Mouse (Mus musculus) kidney, postnatal 25 days (tissue): Measurements from ENCODE around the gene Crtam.
A peak's percentile ranks its signal among the peaks of the same experiment; 100 is the strongest.

Experiments used
- DNase-seq, 2 experiments: peaks; one replicate each; pipeline ENCODE4 v3.0.0; 2021; ENCODE audit warnings: mixed read lengths in 2 of 2

The Crtam gene

DNA sequence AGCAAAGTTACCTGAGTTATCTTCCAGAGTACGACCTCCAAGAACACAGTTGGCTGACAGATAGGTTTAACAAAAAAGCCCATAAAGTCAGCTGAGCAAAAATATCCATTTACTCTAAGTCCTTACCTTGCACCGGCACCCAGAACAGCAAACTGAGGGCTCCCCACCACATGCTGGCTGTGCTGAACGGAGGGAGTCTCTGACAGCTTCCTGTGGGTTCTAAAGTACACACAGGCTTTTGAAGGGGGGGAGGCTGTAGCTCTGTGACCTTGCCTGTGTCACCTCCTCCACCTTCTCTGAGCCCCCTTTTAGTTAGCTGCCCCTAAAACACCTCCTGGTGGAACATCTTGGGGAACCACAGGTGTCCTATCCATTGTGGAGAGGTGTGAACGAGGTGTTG lies at the start of gene Crtam:
TSS of gene Crtam (minus strand) at position 214 of the 400 bp plus-strand sequence.
- DNase-seq, result no peak

DNA sequence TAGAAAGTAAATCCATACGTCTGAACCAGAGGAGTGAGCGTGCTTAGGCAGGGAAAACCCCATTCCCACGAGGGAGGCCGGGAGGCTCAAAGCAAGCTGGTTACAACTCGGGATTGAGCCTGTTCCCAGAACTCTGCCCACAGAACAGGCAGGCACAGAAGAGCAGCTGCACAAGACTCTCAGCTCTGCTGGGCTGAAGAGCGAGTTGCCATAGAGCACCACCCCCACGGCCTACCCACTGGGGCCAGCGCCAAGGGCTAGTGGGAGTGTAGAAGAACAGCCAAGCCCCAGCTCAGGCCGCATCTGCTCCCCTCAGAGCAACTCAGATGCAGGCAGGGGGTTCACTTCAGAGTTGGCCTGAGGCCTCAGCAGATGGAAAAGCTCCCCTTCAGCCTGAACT lies 49.7 kb upstream of the Crtam start:
- DNase-seq, result no peak

DNA sequence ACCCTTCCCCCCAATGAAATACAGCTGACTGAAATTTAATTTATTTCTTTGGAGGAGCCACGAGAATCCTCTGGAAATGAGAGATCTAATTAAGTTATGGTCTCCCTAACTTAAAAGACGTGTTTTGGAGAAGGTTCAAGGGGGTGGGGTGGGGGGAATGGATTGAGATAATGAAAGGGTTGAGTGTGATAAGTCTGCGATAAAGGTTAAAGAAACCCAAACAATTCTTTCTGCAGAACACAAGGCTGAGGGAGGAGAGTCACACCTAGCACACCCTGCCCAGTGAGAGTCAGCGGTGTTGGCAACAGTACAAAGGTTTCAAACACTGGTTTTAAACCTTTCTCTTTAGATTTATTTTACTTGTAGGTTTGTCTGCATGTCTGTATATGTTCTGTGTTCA lies 49.0 kb upstream of the Crtam start:
- DNase-seq, result no peak

DNA sequence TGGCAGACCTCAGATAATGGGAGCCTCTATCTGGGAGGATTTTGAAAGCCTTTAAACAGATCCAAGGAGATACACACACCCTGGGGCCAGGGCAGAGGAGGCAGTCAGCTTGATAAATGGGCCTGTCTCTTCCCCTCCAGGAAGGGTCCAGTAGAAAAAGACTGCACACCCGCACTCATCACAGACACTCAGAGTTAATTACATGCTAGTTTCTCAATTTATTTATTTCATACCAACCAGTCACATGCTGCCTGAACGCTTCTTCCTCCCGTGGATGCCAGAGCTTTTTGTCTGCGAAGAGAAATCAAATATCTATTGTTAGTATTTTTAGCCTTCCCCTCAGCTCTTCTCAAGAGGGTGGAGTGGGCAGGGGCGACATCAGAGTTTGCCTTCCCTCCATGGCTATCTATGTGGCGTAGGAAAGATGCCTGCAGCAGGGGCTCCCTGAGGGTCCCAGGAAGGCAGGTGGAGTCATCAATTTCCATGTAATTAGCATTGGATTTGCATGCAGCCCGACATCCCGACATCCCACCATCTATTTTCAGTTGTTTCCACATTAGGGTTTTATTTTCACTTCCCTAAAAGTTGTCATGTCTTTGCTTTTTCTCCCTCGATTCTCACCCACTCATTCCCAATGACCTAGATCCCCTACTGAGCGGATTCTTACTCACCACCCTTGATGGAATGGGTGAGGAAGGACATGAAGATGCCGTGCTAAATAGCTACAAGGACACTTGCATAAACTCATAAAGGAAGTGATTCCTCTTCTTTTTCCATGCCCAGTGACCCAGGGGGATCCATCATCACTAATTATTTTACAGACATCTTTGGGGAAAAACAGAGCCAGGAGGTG lies 46.9 kb upstream of the Crtam start:
- DNase-seq, result no peak

DNA sequence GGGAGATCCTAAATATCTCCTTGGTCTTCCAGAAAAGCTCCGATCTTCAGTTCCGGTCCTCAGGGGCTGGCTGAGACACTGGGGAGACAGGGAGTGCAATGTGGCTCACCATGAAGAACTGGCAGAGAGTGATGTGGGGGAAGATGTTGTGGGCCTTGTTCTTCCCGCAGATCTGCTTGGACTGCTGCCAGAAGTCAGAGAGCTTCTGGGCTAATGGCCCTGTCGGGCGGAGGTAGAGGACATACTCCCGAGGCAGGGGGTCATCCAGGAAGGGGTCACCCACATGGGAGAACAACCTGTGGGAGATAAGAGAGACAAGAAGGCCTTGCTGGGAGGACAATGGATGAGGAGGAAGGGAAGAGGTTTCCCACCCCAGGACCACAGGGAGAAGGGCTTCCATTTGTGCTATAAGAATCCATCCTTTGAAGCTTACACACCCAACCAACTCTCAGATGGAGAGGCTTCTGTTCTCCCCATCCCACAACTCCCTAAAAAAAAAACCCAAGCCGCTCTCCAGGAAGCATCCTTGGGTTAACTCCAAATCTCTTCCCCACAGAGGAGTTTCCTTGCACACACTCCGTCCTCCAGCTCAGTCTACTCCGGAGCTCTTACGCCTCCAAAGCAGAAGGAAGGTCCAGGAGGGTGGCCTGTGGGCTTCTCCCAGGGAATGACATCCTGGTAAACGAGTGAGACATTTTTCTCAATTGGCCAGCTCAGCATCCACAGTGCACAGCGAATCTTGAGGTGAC lies 46.1 kb upstream of the Crtam start:
- no peak for DNase-seq

DNA sequence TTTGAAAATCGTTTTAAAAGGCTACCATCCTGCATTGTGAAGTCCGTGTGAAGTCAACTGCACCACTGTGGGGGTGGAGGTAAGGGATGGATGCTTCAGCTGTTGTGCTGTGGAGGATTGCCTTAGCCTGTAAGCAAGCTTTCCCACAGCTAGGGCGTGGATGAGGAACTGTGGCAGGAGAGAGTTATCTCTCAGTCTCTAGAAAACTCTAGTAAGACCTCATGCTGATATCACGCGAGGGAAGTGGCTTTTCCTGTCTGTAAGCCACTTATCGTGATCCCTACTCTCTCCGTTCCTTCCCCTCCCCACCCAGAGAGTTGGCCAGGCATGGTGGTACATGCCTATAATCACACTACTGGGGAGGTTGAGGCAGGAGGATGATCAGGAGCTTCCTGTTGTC lies 44.9 kb upstream of the Crtam start:
- no peak for DNase-seq

DNA sequence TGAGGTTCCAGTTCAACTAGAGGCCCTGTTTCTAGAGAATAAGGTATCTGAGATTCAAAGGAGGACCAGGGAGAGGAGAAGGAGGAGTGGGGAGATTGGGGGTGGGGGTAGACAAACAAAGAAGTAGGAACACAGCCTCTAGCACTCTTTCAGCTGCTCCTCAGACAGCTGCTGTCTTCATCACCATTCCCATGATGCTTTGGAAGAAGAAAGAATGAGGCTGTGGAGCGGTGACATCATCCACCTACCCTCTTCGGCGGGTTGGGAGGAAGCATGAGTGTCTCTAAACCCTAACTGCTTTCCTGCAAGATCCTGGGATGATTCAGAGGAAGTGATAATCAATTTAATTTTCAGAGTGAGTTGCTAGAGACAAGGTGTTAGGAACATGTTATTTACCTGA lies 44.4 kb upstream of the Crtam start:
- DNase-seq, result no peak

DNA sequence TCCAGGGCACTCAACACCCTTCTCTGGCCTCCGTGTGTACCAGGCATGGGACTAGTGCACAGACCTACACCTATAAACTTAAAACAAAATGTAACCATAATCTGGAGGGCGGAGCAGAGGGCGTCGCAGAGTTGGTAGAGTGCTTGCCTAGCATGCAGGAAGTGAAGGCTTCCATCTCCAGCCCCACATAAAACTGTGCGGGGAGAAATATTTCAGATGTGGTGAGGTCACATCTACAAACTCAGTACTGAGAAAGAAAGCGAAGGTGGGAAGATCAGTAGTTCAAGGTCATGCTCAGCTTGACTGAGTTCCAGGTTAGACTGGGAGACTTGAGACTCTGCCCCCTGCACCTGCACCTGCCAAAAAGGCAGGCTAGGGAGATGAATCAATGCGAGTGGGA lies 43.8 kb upstream of the Crtam start:
- DNase-seq, result no peak

DNA sequence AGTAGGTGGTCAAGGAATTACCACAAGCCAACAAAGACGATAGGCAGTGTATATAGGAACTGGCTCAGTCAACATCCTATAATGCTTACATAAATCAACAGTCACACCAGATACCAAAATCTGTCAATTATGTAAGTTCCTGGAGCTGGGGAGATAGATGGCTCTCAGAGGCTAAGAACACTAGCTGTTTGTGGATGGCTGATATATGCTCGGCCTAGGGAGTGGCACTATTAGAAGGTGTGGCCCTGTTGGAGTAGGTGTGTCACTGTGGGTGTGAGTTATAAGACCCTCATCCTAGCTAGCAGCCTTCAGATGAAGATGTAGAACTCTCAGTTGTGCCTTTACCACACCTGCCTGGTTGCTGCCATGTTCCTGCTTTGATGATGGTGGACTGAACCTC lies 43.2 kb upstream of the Crtam start:
- no peak for DNase-seq

DNA sequence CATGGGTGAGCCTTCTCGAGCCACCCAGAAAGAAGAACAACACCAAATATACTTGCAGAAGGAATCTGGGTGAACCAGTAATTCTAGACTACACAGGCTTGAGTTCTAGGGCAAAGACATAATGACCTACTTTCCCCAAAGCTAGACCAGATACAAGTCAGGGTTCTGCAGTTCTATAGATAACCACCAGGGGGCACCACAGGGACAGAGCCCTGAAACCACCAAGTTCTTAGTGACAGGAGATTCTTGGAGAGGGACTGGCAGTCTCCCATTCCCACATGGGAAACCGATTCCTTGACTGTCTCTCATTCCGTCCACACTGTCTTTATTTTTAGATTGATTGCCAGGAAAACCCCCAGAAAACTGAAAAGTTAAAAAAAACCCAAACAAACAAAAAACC lies 40.2 kb upstream of the Crtam start:
- peak; percentile 78 to 94 for DNase-seq

DNA sequence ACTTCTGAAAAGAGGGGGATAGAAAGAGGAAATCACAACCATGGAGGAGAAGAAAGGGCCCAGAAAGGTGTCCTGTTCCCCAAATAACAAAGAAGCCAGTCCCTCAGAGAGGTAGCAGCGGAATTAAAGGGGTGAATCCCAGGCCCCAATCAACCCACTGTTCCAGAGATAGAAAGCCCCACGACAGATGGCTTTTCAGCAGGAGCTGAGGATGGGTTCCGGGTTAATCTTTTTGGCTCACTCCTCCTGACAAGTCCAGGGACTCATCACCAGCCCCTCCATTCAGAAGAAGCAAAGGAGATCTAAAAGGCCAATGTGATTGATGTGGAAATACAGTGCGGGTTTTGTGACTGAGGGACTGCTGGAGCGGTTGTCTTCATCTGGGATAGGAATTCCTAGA lies 39.2 kb upstream of the Crtam start:
- no peak for DNase-seq

DNA sequence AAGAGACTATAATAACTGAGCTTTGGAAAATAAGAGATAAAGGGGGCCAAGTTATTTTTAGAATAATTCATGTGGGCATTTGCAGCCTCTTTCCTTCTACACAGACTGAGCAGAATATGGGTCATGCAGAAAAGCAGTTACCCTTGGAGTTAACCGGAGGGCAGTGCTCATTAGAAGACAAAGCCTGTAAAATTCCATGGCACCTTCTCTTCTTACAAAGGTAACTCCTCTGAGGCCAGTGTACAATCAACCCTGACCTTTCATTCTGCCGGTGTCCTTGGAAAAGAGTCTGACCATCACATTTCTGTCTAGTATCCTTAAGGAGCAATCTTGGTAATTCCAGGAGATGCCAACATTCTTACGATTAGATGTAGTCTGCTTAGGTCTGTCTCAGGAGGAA lies 37.0 kb upstream of the Crtam start:
- no peak for DNase-seq

DNA sequence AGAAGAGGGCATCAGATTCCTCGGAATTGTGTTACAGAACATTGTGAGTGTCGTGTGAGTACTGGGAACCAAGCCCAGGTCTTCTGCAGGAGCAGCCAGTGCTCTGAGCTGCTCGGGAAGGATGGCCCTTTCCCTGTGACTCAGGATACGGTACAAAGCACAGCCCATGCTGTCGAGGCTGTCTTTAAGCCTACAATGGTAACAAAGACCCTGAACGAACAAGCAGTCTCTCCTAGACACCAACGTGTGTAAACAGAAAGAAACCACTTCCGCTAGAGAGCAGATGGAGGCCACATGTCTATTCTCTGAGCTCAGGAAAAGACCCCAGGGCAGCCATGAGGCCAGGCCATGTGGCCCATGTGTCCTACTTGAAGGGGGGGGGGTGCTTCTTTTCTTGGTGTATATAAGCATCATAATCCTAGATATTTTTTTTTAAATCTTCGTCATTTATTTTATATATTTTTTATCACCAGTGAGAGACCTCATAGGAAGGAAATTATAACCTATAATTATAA lies 33.8 kb upstream of the Crtam start:
- DNase-seq, result no peak

DNA sequence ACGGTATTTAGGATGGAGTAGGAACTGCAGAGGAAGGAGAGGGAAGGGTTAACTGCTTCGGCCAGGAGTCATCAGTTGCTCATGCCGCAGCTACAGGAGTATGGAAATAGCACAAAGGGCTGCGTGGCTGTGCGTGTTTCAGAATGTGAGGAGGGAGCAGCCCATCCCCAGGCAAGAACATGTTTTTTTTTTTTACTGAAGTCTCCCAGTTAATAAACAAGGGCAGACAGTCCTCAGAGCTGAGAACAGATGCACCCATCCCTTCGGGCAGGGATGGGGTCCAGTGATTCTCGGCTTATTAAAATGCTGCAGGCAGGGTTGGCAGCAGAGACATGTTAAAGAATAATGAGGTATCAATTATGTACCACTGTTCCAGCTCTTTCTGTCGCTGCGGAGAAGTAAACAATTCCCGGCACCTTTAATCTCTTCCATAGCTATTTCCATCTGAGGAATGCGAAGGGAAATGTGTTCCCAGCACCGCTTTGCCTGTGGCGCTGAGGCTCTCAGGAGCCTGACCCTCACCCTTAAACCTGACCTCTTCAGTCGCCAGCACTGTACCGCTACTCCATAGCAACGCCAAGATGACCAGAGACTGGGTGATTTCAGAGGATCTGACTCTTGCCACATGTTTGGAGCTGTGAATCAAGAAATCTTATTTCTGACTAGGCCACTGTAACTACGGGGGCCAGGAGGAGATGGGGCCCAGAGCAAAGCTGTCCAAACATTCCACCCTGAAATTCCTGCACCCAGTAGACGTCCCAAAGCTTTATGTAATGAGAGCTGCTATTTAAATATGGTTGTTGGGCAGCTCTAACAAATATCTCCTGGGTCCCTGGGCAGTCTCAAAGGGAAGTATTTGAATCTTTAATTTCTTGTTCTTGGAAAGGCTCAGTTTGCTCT lies 27.4 kb upstream of the Crtam start:
- DNase-seq, result no peak

DNA sequence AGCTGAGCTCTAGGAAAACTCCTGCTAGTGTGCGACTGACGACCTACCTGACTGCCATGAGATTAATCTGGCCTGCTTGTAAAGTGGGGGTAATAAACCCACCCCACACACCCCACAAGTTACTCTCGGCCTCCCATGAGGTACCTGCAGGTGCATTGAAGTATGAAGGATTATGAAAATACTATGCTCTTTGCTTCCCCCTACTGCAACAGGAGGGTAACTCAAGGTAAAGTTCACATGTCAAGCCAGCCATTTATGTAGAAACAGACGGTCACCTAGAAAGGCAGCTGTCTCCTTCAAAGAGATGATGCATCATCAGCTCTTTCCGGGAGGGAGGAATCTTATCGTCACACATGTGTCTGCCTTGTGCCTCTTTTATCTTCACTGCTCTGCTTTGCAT lies 25.4 kb upstream of the Crtam start:
- DNase-seq, result no peak

DNA sequence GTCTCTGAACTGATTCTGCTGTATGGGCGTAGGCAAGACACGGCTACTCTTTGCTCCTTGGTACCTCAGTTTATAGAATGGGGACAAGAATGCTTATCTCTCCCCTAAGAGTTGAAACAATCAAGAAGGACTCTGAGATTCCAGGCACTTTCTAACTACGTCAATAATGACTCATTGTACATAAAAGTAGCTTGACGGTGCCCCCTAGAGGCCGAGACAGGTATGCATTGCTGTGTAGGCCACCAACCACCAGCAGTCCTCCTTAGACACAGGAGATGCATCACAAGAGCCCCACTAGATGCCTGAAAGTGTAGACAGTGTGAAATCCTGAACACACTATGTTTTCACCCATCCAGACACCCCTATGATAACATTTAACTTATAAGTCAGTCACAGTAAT lies 24.0 kb upstream of the Crtam start:
- peak; percentile 48 to 82 for DNase-seq

DNA sequence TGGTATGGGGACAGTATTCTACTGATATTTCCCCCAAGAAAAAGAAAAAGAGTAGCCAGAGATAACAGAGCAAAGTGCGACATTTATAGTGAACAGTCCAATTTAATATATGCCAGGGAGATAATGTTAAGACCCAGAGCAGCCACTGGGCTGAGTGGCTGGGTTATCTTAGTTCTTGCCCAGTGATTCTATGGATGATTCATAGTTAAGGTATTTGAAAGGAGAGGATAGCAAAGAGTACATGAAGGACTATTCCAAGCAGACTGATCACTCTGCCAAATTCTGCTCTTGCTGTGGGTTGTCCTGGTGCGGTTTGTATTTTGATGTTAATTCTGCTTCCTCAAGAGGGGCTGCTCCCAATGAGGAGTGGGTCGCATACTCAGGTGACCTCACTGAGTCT lies 17.3 kb upstream of the Crtam start:
- no peak for DNase-seq

DNA sequence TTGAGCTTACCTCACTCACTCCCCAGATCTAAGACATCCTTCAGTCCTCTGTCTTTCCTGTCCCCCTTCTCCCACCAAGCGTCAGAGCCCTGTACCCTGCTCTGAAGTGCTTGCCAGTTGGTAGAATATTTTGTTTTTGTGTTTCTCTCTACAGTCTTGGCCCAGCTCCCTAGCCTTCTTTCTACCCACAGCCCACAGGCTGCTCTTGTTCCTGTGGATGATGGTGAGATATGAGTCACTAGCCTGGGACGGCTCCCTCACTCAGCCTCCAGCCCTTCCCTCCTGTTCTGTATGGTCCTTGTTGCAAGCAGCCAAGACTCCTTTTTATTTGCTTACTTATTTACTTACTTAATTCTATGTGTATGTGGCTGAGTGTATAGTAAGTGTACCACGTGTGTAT lies 16.1 kb upstream of the Crtam start:
- no peak for DNase-seq

DNA sequence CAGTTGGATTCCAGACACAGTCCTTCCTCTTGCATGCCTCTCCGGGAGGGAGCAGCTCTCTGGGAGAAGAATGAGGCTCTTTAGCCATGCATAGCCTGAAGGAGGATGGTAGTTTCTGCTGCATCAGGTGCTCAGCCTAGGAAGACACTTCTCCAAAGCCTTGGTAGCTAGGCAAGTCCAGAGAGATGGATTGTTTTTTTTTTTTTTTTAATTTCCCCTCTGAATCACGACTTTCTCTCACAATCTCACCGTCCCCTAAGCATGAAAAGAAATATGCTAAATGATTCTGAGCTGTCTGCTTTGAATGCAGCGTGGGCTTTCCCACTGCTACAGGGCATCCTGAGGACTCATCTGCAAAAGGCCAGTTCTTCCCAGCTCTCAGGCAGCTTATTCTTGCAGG lies 10.1 kb upstream of the Crtam start:
- DNase-seq, result no peak

DNA sequence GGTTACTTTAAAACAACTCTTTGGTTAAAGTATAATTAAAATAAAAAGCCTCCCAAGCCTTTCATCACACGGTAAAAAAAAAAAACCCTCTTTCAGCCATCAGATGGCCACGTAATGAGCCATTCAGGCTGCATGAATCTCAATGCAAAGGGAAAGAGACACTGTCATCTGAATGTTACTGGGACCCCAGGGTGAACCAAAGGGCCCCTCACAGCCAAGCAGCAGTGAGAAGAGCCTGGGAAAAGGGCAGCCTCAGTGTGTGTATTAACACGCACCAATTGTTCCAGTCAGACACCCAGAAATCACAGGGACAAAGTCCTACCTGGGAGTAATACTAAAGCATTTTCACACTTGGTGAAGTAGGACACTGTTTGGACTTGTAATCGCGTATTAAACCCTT lies 8.0 kb upstream of the Crtam start:
- no peak for DNase-seq

DNA sequence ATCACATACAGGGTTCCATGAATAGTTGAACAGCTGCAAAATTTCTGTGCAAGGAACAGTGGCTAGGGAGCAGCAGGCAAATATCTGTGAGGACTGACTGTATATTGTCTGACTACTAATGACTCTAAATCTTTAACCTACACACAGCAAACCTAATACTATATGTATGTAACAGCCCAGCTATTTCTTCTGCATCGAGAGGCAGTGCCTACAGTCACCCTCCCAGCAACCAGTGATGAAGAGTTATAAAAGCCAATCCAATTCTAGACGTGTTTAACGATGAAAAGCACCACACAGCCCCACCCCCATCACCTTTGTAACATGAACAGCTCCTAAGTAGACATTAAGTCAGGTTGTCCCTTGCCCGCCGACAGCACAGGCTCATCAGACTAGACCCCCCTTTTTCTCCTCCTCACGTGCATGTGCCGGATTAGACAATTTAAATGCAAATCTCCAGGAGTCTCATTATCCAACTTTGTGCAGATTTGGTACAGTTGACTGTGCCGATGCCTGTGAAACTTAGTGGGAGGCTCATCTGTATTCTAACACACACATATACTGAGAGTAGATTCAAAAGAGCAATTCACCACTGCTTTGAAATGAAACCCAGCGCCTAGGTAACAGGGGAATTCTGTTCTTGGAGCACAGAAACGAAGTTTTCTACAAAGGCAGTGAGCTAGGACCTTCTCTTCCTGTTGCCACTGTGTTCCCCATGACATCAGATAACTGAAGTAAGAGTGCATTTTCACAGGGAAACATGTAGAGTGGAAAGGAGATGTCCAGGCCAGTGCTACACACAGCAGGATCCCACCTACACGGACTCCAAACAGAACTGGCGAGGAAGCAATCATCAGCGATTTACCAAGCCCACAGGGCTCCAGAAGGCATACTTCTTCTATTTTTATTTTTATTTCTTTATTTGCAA lies 7.3 kb upstream of the Crtam start:
- no peak for DNase-seq

DNA sequence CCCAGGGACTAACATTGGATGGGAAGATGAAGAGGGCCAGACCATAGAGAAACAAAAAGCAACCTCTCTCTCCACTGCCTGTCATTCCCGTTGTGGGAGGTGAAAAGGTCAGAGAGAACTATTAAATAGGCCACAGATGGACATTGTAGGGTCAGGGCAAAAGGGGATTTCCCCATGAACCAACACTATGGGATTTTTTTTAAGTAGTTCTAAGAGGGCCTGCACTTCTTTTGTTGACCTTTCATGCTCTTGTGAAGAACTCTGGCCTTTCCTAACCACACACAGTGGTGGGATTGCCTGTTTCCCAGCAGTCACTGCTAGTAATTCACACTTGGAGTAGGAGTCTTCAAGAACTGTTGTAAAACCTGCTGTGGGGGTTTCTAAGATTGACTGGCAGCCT lies 3.4 kb upstream of the Crtam start:
- DNase-seq, result no peak
